Comparison of ENCODE assay signal across 23 mouse cellular contexts in genomic region chr1:142000335-142000734, GRCm38 (mm10).
DNase-seq lines count a peak whose midpoint lies in the region; ATAC-seq lines count a peak whose summit lies in the region.
"Had no signal": no experiment of that assay in that cellular context is flagged by ENCODE, and none has a peak within 500 bp of the region (broad histone marks: within the 10 kb centered on the region; RNA-seq: fewer than 3 reads in every experiment).

No protein-coding gene starts in this region.

- no peaks in the 10 kb centered on the region for H3K4me1 ChIP-seq in midbrain, embryonic 14.5 days (ENCODE audit: control insufficient read depth, insufficient read depth, low read length)
- H3K4me1 ChIP-seq in midbrain, embryonic 11.5 days (ENCODE audit: control insufficient read depth, insufficient read depth, low read length): no peaks in the 10 kb centered on the region
- 0 out of 2 replicates have a peak, but pooled peaks cover 3% of the 10 kb centered on the region for H3K4me1 ChIP-seq in neural tube, embryonic 15.5 days
- H3K4me1 ChIP-seq: forebrain, embryonic 10.5 days; forebrain, embryonic 13.5 days; hindbrain, embryonic 12.5 days; hindbrain, embryonic 15.5 days had no signal

- H3K4me2 ChIP-seq in midbrain, embryonic 14.5 days (ENCODE audit: low read length): no peak overlapping the region
- no peak overlapping the region for H3K4me2 ChIP-seq in midbrain, embryonic 11.5 days
- H3K4me2 ChIP-seq in neural tube, embryonic 15.5 days: no peak overlapping the region
- H3K4me2 ChIP-seq: forebrain, embryonic 13.5 days; heart, embryonic 11.5 days; hindbrain, embryonic 12.5 days; hindbrain, embryonic 15.5 days had no signal

- H3K4me3 ChIP-seq in midbrain, embryonic 14.5 days (replicated peaks; ENCODE audit: low read depth, low read length): no peak overlapping the region
- no peak overlapping the region for H3K4me3 ChIP-seq in midbrain, embryonic 11.5 days (ENCODE audit: low read depth, low read length)
- H3K4me3 ChIP-seq in neural tube, embryonic 15.5 days (replicated peaks): no peak overlapping the region
- H3K4me3 ChIP-seq: forebrain, embryonic 10.5 days; forebrain, embryonic 13.5 days; gastrocnemius, adult 2 months; hindbrain, embryonic 12.5 days; hindbrain, embryonic 15.5 days had no signal

- no peaks in the 10 kb centered on the region for H3K36me3 ChIP-seq in midbrain, embryonic 14.5 days (ENCODE audit: control insufficient read depth, insufficient read depth, low read length)
- H3K36me3 ChIP-seq in midbrain, embryonic 11.5 days (ENCODE audit: control insufficient read depth, insufficient read depth, low read length): no peaks in the 10 kb centered on the region
- no peaks in the 10 kb centered on the region for H3K36me3 ChIP-seq in neural tube, embryonic 15.5 days
- H3K36me3 ChIP-seq: forebrain, embryonic 10.5 days; G1E; hindbrain, embryonic 12.5 days; hindbrain, embryonic 15.5 days had no signal

- H3K9me3 ChIP-seq in midbrain, embryonic 14.5 days (ENCODE audit: control insufficient read depth, low read length): no peaks in the 10 kb centered on the region
- H3K9me3 ChIP-seq in midbrain, embryonic 11.5 days (ENCODE audit: control insufficient read depth, low read length): no peaks in the 10 kb centered on the region
- H3K9me3 ChIP-seq in neural tube, embryonic 15.5 days (replicated peaks): no peaks in the 10 kb centered on the region
- H3K9me3 ChIP-seq: forebrain, embryonic 10.5 days; forebrain, embryonic 13.5 days; hindbrain, embryonic 12.5 days; hindbrain, embryonic 15.5 days had no signal

- no peak overlapping the region for H3K9ac ChIP-seq in midbrain, embryonic 14.5 days (replicated peaks; ENCODE audit: low read length)
- H3K9ac ChIP-seq in midbrain, embryonic 11.5 days (ENCODE audit: low read length): no peak overlapping the region
- H3K9ac ChIP-seq in neural tube, embryonic 15.5 days (replicated peaks): no peak overlapping the region
- H3K9ac ChIP-seq: forebrain, embryonic 13.5 days; hindbrain, embryonic 12.5 days; hindbrain, embryonic 15.5 days had no signal

- no peak for ATAC-seq in midbrain, embryonic 14.5 days (ENCODE audit: low FRiP score, low TSS enrichment)
- ATAC-seq in midbrain, embryonic 11.5 days (ENCODE audit: low FRiP score): no peak
- peak; percentile 76 for ATAC-seq in neural tube, embryonic 15.5 days (ENCODE audit: low FRiP score)
- ATAC-seq: forebrain, embryonic 13.5 days; inflammation-experienced regulatory T-cells, adult 6 months; Patski had no signal

- DNase-seq in midbrain, embryonic 14.5 days: peak; percentile 21
- DNase-seq in midbrain, embryonic 11.5 days (ENCODE audit: low spot score, missing footprints): no peak
- peak; percentile 1 for DNase-seq in retina, postnatal 1 day
- DNase-seq in retina, embryonic 14.5 days (ENCODE audit: low spot score): no peak
- no peak for DNase-seq in adrenal gland, adult 8-10 months
- DNase-seq: adrenal gland, postnatal 14 days; B cell, adult 2 months; cerebellum, adult 11-12 months; cerebellum, adult 9-10 months; cerebellum, postnatal 14 days; gastrocnemius, adult 2 months; gastrocnemius, postnatal 14 days; heart, adult 11 months had no signal

- 72% methylated on average over 4 of the region's 4 CpGs for WGBS in midbrain, embryonic 14.5 days
- 87% methylated on average over 4 of the region's 4 CpGs for WGBS in midbrain, embryonic 11.5 days
- WGBS in neural tube, embryonic 15.5 days: 23% methylated on average over 4 of the region's 4 CpGs

- no peaks in the 10 kb centered on the region for H3K27me3 ChIP-seq in midbrain, embryonic 14.5 days (ENCODE audit: control insufficient read depth, insufficient read depth, low read length)
- H3K27me3 ChIP-seq in midbrain, embryonic 11.5 days (ENCODE audit: control insufficient read depth, insufficient read depth, low read length): no peaks in the 10 kb centered on the region
- no peaks in the 10 kb centered on the region for H3K27me3 ChIP-seq in neural tube, embryonic 15.5 days (replicated peaks)
- H3K27me3 ChIP-seq: CH12.LX; forebrain, embryonic 13.5 days; hindbrain, embryonic 12.5 days; hindbrain, embryonic 15.5 days; Patski had no signal

- H3K27ac ChIP-seq in midbrain, embryonic 14.5 days (replicated peaks; ENCODE audit: low read depth, low read length): no peak overlapping the region
- H3K27ac ChIP-seq in midbrain, embryonic 11.5 days (ENCODE audit: low read depth, low read length): no peak overlapping the region
- no peak overlapping the region for H3K27ac ChIP-seq in neural tube, embryonic 15.5 days (replicated peaks)
- H3K27ac ChIP-seq: forebrain, embryonic 10.5 days; forebrain, embryonic 13.5 days; gastrocnemius, adult 2 months; hindbrain, embryonic 12.5 days; hindbrain, embryonic 15.5 days had no signal

Comparison
In these comparisons a context has a peak if more than half of its experiments do, and no peak if none do; other contexts are left out.
1. DNase-seq: peak in midbrain, embryonic 14.5 days (single experiment) and retina, postnatal 1 day (single experiment); none in midbrain, embryonic 11.5 days (single experiment), retina, embryonic 14.5 days (single experiment) and adrenal gland, adult 8-10 months (single experiment).